Mouse (Mus musculus) bone marrow macrophage, adult 2 months (primary cell): Measurements from ENCODE around the gene Axin1.

Experiments used
- CTCF ChIP-seq: IDR thresholded peaks from 2 replicates; pipeline ENCODE4 v1.5.1; 2012; ENCODE audit warnings: low read depth, mild to moderate bottlenecking, low read length, moderate library complexity
- POLR2A ChIP-seq: IDR thresholded peaks from 2 replicates; pipeline ENCODE4 v1.6.1; 2012; ENCODE audit warnings: mild to moderate bottlenecking, low read depth, low read length, borderline replicate concordance

DNA sequence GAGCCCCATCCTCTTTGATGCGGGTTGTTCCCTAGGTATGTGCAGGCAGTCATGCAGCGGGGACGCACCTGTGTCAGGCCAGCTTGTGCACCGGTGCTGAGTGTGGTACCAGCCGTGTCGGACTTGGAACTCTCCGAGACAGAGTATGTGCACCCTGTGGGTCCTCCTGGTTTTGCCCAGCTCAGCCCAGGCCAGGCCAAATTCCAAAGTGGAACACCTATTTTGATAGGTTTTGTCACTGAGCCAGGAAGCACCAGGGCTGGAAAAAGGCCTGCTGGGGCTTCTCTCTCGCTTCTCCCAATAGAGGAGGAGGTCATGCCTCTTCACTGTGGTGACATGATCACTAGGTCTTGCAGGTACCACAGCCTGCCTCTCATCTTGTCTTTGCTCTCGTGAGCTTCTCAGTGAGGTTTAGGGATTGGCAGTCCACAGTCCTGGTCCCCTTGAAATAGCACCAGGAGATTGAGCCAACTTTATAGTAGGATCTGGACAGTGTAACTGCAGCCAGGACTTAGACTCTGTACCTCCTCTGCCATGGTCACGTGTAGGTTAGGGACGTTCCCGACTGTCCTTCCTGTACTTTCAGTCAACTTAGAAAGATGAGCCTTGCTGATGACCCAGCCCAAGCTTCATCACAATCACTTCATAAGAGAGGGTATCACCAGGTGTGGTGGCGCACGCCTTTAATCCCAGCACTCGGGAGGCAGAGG lies 54.1 kb downstream of the Axin1 start:
- TF ChIP-seq POLR2A (no peak), CTCF (no peak)
